Mouse (Mus musculus) kidney, adult 2 months (tissue): ENCODE measurements around the gene Camkk2.

Source experiments
- CTCF ChIP-seq: fragments of 200-500 bp; conservative IDR thresholded peaks from 2 replicates; pipeline ENCODE4 v1.5.1; 2011; ENCODE audit warnings: low read depth, mild to moderate bottlenecking, control low read depth, low read length, moderate library complexity, mixed read lengths; ENCODE audit not compliant: insufficient read depth, insufficient read length
- POLR2A ChIP-seq: fragments of 200-500 bp; IDR thresholded peaks from one replicate; pipeline ENCODE4 v1.6.1; 2011; ENCODE audit warnings: low read depth, low read length, control low read depth

- TF ChIP-seq CTCF (no peak), POLR2A (no peak)
Observed at GRCm38 (mm10) chr5:122756144-122756543, 23.1 kb downstream of the Camkk2 start.
